Mouse (Mus musculus) liver, adult 10 weeks (tissue): ENCODE measurements around the gene Gm5286. TPM values are rescaled to one million over a fixed set of nuclear protein-coding genes. Genes with fewer than 3 reads are reported as not detected.

Experiments
- polyA plus RNA-seq: library from polyadenylated mRNA; stranded (reverse); fragments of 350-450 nt; fragmentation: Illumina TruSeq; extraction: RNeasy Lipid Tissue Mini Kit (QIAGEN cat#74804); gene quantifications from one replicate; pipeline ENCODE4 v1.2.3, GENCODE M21; 2014; ENCODE audit warnings: low read depth, low replicate concordance

Gene Gm5286
- not detected for polyA plus RNA-seq

GRCm38 (mm10) chr3:94196414-94196813 lies at the start of gene Gm5286:
TSS of gene Gm5286 (plus strand) at chr3:94196714.

DNA sequence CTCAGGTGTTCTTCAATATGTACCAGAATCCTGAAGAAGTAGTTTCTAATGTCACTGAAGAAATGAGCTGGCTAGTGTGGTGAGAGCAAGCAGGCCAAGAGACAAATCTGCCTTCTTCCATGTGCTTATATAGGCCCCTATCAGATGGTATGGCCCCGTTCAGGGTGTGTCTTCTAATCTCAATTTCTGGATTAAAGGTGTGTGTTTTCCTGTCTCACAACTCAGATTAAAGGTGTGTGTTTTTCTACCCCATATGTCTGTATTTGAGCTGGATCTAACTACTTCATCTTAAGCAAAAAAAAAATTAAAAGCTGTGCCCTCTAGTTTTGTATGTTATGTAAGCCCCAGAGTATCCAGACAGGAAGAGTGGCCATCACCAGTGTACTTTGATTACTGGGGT lies 18.4 kb upstream of the Gm5286 start, which contains the start of gene Gm10696:
Gene Gm10696, minus strand, starts transcription at position 101 of the 400 bp plus-strand sequence.

Other genes starting within 250 kb of the Gm5286 start
- not detected for gene Tdpoz5, start 235.4 kb upstream of the Gm5286 start, polyA plus RNA-seq
- not detected for gene Gm9125, start 141.8 kb upstream of the Gm5286 start, polyA plus RNA-seq
- gene Gm10697, start 124.1 kb upstream of the Gm5286 start, polyA plus RNA-seq: not detected
- gene Gm10696, start 18.5 kb upstream of the Gm5286 start, polyA plus RNA-seq: not detected
- not detected for gene Gm4778, start 67.3 kb downstream of the Gm5286 start, polyA plus RNA-seq
- gene Them4, start 113.4 kb downstream of the Gm5286 start, polyA plus RNA-seq: 36.2 TPM
- gene Them5, start 145.4 kb downstream of the Gm5286 start, polyA plus RNA-seq: not detected
- not detected for gene C2cd4d, start 165.7 kb downstream of the Gm5286 start, polyA plus RNA-seq
- 25.4 TPM for gene Rorc, start 176.1 kb downstream of the Gm5286 start, polyA plus RNA-seq
- gene Lingo4, start 201.8 kb downstream of the Gm5286 start, polyA plus RNA-seq: 0.19 TPM
- 3.7 TPM for gene Tdrkh, start 216.6 kb downstream of the Gm5286 start, polyA plus RNA-seq
- gene Mrpl9, start 246.6 kb downstream of the Gm5286 start, polyA plus RNA-seq: 32.6 TPM
- gene Oaz3, start 247.2 kb downstream of the Gm5286 start, polyA plus RNA-seq: not detected